Mouse (Mus musculus): ENCODE measurements around the gene Mrpl2.

GRCm38 (mm10) chr17:46645561-46646321, at the start of gene Mrpl2, which contains the start of gene Klc4:
- TF ChIP-seq GATA1 (IDR thresholded peaks at IDR 0.05; ENCODE audit: borderline replicate concordance, low read length) (no peak), FLI1 (IDR thresholded peaks at IDR 0.05; ENCODE audit: low read length) (no peak)
